Mouse (Mus musculus): Measurements from ENCODE around the gene Lamc3.

DNA sequence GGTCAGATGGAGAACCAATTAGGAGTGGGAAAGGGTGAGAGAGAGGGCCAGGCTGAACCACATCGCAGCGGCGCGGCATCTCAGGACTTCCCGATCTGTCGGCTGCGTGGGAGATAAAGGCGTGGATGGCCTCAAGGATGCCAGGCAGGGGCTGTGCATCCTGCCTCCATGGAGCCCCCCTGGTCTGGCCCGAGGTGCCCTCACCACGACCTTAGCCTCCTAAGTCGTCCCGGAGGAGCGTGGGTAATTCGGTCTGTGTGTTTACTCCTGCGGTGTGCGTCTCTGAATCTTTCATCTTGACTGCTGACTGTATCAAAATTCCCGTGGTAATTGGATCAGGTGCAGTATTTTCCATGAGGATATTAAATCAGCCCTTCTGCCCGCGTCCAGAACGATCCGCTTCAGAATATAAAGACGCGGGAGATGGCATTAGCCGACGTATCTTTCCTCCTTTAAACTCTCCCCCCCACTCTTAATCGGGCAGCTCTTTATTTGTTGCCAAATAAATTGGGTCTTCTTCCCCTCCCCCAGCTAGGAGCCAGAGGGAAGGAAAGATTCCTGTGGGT, 12.7 kb upstream of the Lamc3 start:
- TF ChIP-seq CTCF (IDR thresholded peaks at IDR 0.05; ENCODE audit: extremely low read depth, insufficient read length, insufficient replicate concordance, low read depth, low read length) (no peak), POLR2A (IDR thresholded peaks at IDR 0.05; ENCODE audit: low read depth, low read length) (no peak)

Measured in small intestine, adult 2 months (tissue).